Mouse (Mus musculus) myocyte (in vitro differentiated cells): ENCODE measurements around the gene Kirrel3. TPM values are rescaled to one million over a fixed set of nuclear protein-coding genes. Genes with fewer than 3 reads are reported as not detected.
A peak's percentile ranks its signal among the peaks of the same experiment; 100 is the strongest.

Experiments
- H3K27me3 ChIP-seq: one replicate; pipeline ENCODE4 v1.6.1; 2011; ENCODE audit not compliant: control insufficient read depth, insufficient read depth, insufficient read length
- H3K36me3 ChIP-seq: one replicate; pipeline ENCODE4 v1.6.1; 2011; ENCODE audit not compliant: control insufficient read depth, insufficient read depth
- H3K4me2 ChIP-seq: one replicate; pipeline ENCODE4 v1.6.1; 2011; ENCODE audit warnings: low read depth, control low read depth
- H3K4me3 ChIP-seq: one replicate; pipeline ENCODE4 v1.5.1; 2011; ENCODE audit warnings: mild to moderate bottlenecking, control low read depth, moderate library complexity
- H3K79me2 ChIP-seq: one replicate; pipeline ENCODE4 v1.6.1; 2011; ENCODE audit not compliant: control insufficient read depth, insufficient read depth
- H3ac ChIP-seq: one replicate; pipeline ENCODE4 v1.6.1; 2011; ENCODE audit not compliant: control insufficient read depth, insufficient read length
- CEBPB ChIP-seq: IDR thresholded peaks from 2 replicates; pipeline ENCODE4 v1.6.1; 2011; ENCODE audit warnings: mild to moderate bottlenecking, moderate library complexity; ENCODE audit not compliant: poor library complexity, insufficient read depth, severe bottlenecking
- E2F4 ChIP-seq: IDR thresholded peaks from one replicate; pipeline ENCODE4 v1.6.1; 2011; ENCODE audit warnings: mild to moderate bottlenecking, control low read depth, moderate library complexity; ENCODE audit not compliant: insufficient read depth
- MAX ChIP-seq: IDR thresholded peaks from one replicate; pipeline ENCODE4 v1.6.1; 2011; ENCODE audit warnings: low read depth, mild to moderate bottlenecking, control low read depth
- MYOD1 ChIP-seq, 3 experiments: IDR thresholded peaks; one replicate each; pipeline ENCODE4 v1.6.1; 2011; ENCODE audit warnings: control low read depth in 2 of 3, low read depth in 2 of 3, mild to moderate bottlenecking in 2 of 3, moderate library complexity in 1 of 3; ENCODE audit not compliant: insufficient read length in 2 of 3, control insufficient read depth in 1 of 3
- MYOG ChIP-seq, 3 experiments: IDR thresholded peaks; one replicate each; pipeline ENCODE4 v1.6.1; 2011; ENCODE audit warnings: control low read depth in 2 of 3, low read depth in 2 of 3, mild to moderate bottlenecking in 2 of 3; ENCODE audit not compliant: insufficient read length in 2 of 3, control insufficient read depth in 1 of 3, insufficient read depth in 1 of 3
- POLR2A ChIP-seq: IDR thresholded peaks from one replicate; pipeline ENCODE4 v1.6.1; 2011; ENCODE audit warnings: low read depth, mild to moderate bottlenecking, control low read depth, moderate library complexity; ENCODE audit not compliant: insufficient read length
- POLR2AphosphoS2 ChIP-seq: IDR thresholded peaks from one replicate; pipeline ENCODE4 v1.6.1; 2011; ENCODE audit warnings: low read depth, control low read depth; ENCODE audit not compliant: insufficient read length
- REST ChIP-seq: IDR thresholded peaks from one replicate; pipeline ENCODE4 v1.6.1; 2011; ENCODE audit warnings: mild to moderate bottlenecking, control low read depth, moderate library complexity; ENCODE audit not compliant: insufficient read depth, insufficient read length
- SRF ChIP-seq: IDR thresholded peaks from one replicate; pipeline ENCODE4 v1.6.1; 2011; ENCODE audit warnings: low read depth; ENCODE audit not compliant: control insufficient read depth, insufficient read length
- TCF12 ChIP-seq: IDR thresholded peaks from one replicate; pipeline ENCODE4 v1.6.1; 2011; ENCODE audit warnings: mild to moderate bottlenecking, control low read depth; ENCODE audit not compliant: poor library complexity, insufficient read depth, severe bottlenecking
- TCF3 ChIP-seq: IDR thresholded peaks from one replicate; pipeline ENCODE4 v1.6.1; 2011; ENCODE audit warnings: low read depth, control low read depth; ENCODE audit not compliant: insufficient read length
- USF1 ChIP-seq: IDR thresholded peaks from one replicate; pipeline ENCODE4 v1.6.1; 2011; ENCODE audit warnings: low read depth, mild to moderate bottlenecking, control low read depth, moderate library complexity
- polyA plus RNA-seq: library from polyadenylated mRNA; unstranded; fragments of >200 nt; fragmentation: generic; extraction: Trizol; gene quantifications from one replicate; pipeline ENCODE4 v1.2.1, GENCODE M21; 2012; ENCODE audit warnings: missing spikeins

The Kirrel3 gene
- polyA plus RNA-seq, 1 experiment, result 2.8 TPM

- Histone ChIP-seq H3K36me3 (no peaks in the 10 kb centered on the region), H3K4me2 (no peak overlapping the region), H3K27me3 (no peaks in the 10 kb centered on the region), H3K4me3 (no peak overlapping the region), H3K79me2 (no peaks in the 10 kb centered on the region), H3ac (no peak overlapping the region)
- TF ChIP-seq SRF (no peak), USF1 (no peak), TCF3 (no peak), POLR2AphosphoS2 (no peak), REST (no peak), MYOD1 (IDR thresholded peaks at IDR 0.05; ENCODE audit: control insufficient read depth in 1 of 3, insufficient read length in 2 of 3, low read depth in 2 of 3) (no peak)
These were observed 88.9 kb downstream of the Kirrel3 start for GRCm38 (mm10) chr9:34574611-34575010.

- no peaks in the 10 kb centered on the region for H3K36me3 ChIP-seq
- H3K4me2 ChIP-seq, result no peak overlapping the region
- H3K79me2 ChIP-seq, result no peaks in the 10 kb centered on the region
- TF ChIP-seq MYOG (IDR thresholded peaks at IDR 0.05; ENCODE audit: control insufficient read depth in 1 of 3, insufficient read depth in 1 of 3, insufficient read length in 2 of 3, low read depth in 2 of 3) (no peak), POLR2AphosphoS2 (no peak), CEBPB (no peak), TCF3 (no peak), REST (no peak), SRF (no peak), MAX (no peak), E2F4 (no peak)
- no peak overlapping the region for H3ac ChIP-seq
- H3K4me3 ChIP-seq, result no peak overlapping the region
- no peaks in the 10 kb centered on the region for H3K27me3 ChIP-seq
These were observed 93.5 kb downstream of the Kirrel3 start for GRCm38 (mm10) chr9:34579174-34579573.

GRCm38 (mm10) chr9:34580059-34580458 lies 94.4 kb downstream of the Kirrel3 start:
- TF ChIP-seq TCF3 (no peak), USF1 (no peak), POLR2A (no peak), REST (no peak), MAX (no peak), POLR2AphosphoS2 (no peak), MYOD1 (IDR thresholded peaks at IDR 0.05; ENCODE audit: control insufficient read depth in 1 of 3, insufficient read length in 2 of 3, low read depth in 2 of 3) (no peak), SRF (no peak), TCF12 (no peak), CEBPB (no peak), E2F4 (no peak), MYOG (IDR thresholded peaks at IDR 0.05; ENCODE audit: control insufficient read depth in 1 of 3, insufficient read depth in 1 of 3, insufficient read length in 2 of 3, low read depth in 2 of 3) (no peak)
- no peak overlapping the region for H3K4me2 ChIP-seq
- H3ac ChIP-seq, result no peak overlapping the region
- H3K27me3 ChIP-seq, result no peaks in the 10 kb centered on the region
- H3K4me3 ChIP-seq, result no peak overlapping the region
- H3K79me2 ChIP-seq, result no peaks in the 10 kb centered on the region
- H3K36me3 ChIP-seq, result no peaks in the 10 kb centered on the region

- Histone ChIP-seq H3K4me2 (no peak overlapping the region), H3ac (no peak overlapping the region), H3K27me3 (no peaks in the 10 kb centered on the region), H3K79me2 (no peaks in the 10 kb centered on the region), H3K36me3 (no peaks in the 10 kb centered on the region), H3K4me3 (no peak overlapping the region)
- no peak for TF ChIP-seq REST
- no peak for TF ChIP-seq TCF12
- no peak for TF ChIP-seq SRF
- no peak for TF ChIP-seq MAX
- TF ChIP-seq TCF3, result no peak
- TF ChIP-seq MYOD1 (IDR thresholded peaks at IDR 0.05; ENCODE audit: control insufficient read depth in 1 of 3, insufficient read length in 2 of 3, low read depth in 2 of 3), result no peak
- TF ChIP-seq POLR2AphosphoS2, result no peak
- TF ChIP-seq USF1, result no peak
- no peak for TF ChIP-seq POLR2A
- TF ChIP-seq MYOG (IDR thresholded peaks at IDR 0.05; ENCODE audit: control insufficient read depth in 1 of 3, insufficient read depth in 1 of 3, insufficient read length in 2 of 3, low read depth in 2 of 3), result no peak
- no peak for TF ChIP-seq CEBPB
- TF ChIP-seq E2F4, result no peak
These were observed 96.8 kb downstream of the Kirrel3 start for GRCm38 (mm10) chr9:34582496-34582895.

GRCm38 (mm10) chr9:34585487-34585886 lies 99.8 kb downstream of the Kirrel3 start:
- Histone ChIP-seq H3K4me3 (no peak overlapping the region), H3ac (no peak overlapping the region), H3K27me3 (no peaks in the 10 kb centered on the region), H3K4me2 (no peak overlapping the region), H3K79me2 (no peaks in the 10 kb centered on the region), H3K36me3 (no peaks in the 10 kb centered on the region)
- TF ChIP-seq MYOD1 (IDR thresholded peaks at IDR 0.05; ENCODE audit: control insufficient read depth in 1 of 3, insufficient read length in 2 of 3, low read depth in 2 of 3) (peak; percentile 13 to 58 (median 33)), MAX (no peak), MYOG (IDR thresholded peaks at IDR 0.05; ENCODE audit: control insufficient read depth in 1 of 3, insufficient read depth in 1 of 3, insufficient read length in 2 of 3, low read depth in 2 of 3) (peak in 1 of 3 experiments; percentile 72), TCF3 (no peak), SRF (no peak), TCF12 (peak; percentile 54), POLR2AphosphoS2 (no peak)
